Comparison of ENCODE assay signal across 10 mouse cellular contexts in the genomic region with DNA sequence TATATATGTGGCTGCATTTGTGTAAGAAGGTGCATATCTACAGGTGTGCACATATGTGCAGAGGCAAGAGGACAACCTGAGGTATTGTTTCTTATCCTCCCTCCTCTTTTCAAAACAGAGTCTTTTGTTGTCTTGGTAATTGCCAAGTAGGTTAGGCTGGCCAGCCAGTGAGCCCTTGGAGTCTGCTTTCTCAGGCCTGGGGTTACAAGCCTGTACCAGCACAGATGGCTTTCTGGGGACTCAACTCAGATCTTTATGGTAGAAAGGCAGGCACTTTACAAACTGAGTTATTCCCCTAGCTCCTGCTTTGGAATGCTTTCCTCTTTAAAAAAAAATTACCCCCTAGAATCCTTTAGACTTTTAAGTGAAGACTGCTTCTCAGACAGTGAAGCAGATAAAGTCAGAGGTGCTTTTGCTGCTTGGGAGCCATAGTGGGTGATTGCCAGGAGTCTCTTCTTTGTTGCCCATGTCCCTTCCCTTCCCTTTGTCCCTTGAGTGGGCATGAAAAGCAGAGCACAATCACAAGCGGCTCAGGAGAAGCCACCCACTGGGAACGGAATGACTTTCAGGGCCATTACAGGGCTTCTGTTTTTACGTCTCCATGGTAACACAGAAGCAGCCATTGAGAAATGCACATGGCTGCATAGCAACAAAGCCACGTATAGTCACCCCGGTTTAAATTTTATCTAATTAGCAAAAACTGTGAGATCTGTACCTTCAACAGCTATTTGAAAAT. TPM values are rescaled to one million over a fixed set of nuclear protein-coding genes. Genes with fewer than 3 reads are reported as not detected.
DNase-seq lines count a peak whose midpoint lies in the region; TF ChIP-seq lines count a peak whose summit lies in the region.
"Had no signal": no experiment of that assay in that cellular context is flagged by ENCODE, and none has a peak within 500 bp of the region (broad histone marks: within the 10 kb centered on the region; RNA-seq: fewer than 3 reads in every experiment).

No protein-coding gene starts in this region.

- TF ChIP-seq CTCF in brain, embryonic 14.5 days (IDR thresholded peaks at IDR 0.05; ENCODE audit: borderline replicate concordance, extremely low read depth, insufficient read depth, insufficient read length): no peak

- H3K27ac ChIP-seq in midbrain, embryonic 10.5 days (replicated peaks): peak overlapping the region; percentile 86
- H3K27ac ChIP-seq: heart, adult 2 months had no signal

- no peak for TF ChIP-seq POLR2A in brain, embryonic 14.5 days (IDR thresholded peaks at IDR 0.05; ENCODE audit: borderline replicate concordance, extremely low read depth, insufficient read depth, insufficient read length, poor library complexity, severe bottlenecking)

- peaks cover 27% of the 10 kb centered on the region for H3K4me1 ChIP-seq in midbrain, embryonic 10.5 days

- no peaks in the 10 kb centered on the region for H3K9me3 ChIP-seq in midbrain, embryonic 10.5 days (replicated peaks)

- H3K36me3 ChIP-seq in midbrain, embryonic 10.5 days: no peaks in the 10 kb centered on the region

- H3K27me3 ChIP-seq in midbrain, embryonic 10.5 days (ENCODE audit: low read depth, poor library complexity, severe bottlenecking): no peaks in the 10 kb centered on the region

- WGBS in midbrain, embryonic 10.5 days: 4% methylated on average over 5 of the region's 5 CpGs

- DNase-seq in R1 (ENCODE audit: low read depth, low spot score): peak; percentile 89
- peak; percentile 90 for DNase-seq in brain, embryonic 14.5 days (ENCODE audit: low read depth)
- peak; percentile 86 for DNase-seq in forelimb bud, embryonic 11.5 days (ENCODE audit: low read depth, low spot score)
- DNase-seq in midbrain, embryonic 10.5 days (ENCODE audit: low spot score): peak; percentile 85
- no peak for DNase-seq in thymus, postnatal 36 days
- no peak for DNase-seq in gastrocnemius, adult 8-10 months (ENCODE audit: low spot score in 2 of 2)
- no peak for DNase-seq in lung, postnatal 14 days
- DNase-seq: cerebellum, postnatal 25 days; heart, adult 2 months had no signal

- H3K4me3 ChIP-seq in midbrain, embryonic 10.5 days: peak overlapping the region; percentile 35
- H3K4me3 ChIP-seq: heart, adult 2 months; myocyte had no signal

RNA-seq across cellular contexts. Expression of a gene that starts 18.2 kb away (rescaled TPM):
- 0.55 and 0.79 TPM in 2 replicates for polyA plus RNA-seq in brain, embryonic 14.5 days (2012; rRNA removed)
- polyA plus RNA-seq in midbrain, embryonic 10.5 days (2016; fragmentation: Nextera tagmentation; extraction: Ambion mirVana): 0.58 and 0.95 TPM in 2 replicates
- under 1 TPM in 1 of 4 experiments, not detected in 3; 0.15 TPM for total RNA-seq in gastrocnemius, adult 8-10 months (2022)
- polyA plus RNA-seq: myocyte had no signal

RNA-seq across cellular contexts. Expression of a gene that starts 34.4 kb away (rescaled TPM):
- 25.5 and 38.2 TPM in 2 replicates for polyA plus RNA-seq in brain, embryonic 14.5 days (2012; rRNA removed)
- polyA plus RNA-seq in midbrain, embryonic 10.5 days (2016; fragmentation: Nextera tagmentation; extraction: Ambion mirVana): 10.9 and 14.7 TPM in 2 replicates
- total RNA-seq in gastrocnemius, adult 8-10 months (2022): 10 to 100 TPM in 3 of 4 experiments, 1 to 10 TPM in 1; 5.5 to 16.6 (median 11.4) TPM

Comparison
In these comparisons a context has a peak if more than half of its experiments do, and no peak if none do; other contexts are left out.
1. DNase-seq: peak in R1 (single experiment), brain, embryonic 14.5 days (single experiment), forelimb bud, embryonic 11.5 days (single experiment) and midbrain, embryonic 10.5 days (single experiment); none in thymus, postnatal 36 days (0 of 2), gastrocnemius, adult 8-10 months (0 of 2) and lung, postnatal 14 days (single experiment).